Mouse (Mus musculus) limb, embryonic 13.5 days (tissue): ENCODE data around the gene Gm49027. TPM values are rescaled to one million over a fixed set of nuclear protein-coding genes. Genes with fewer than 3 reads are reported as not detected.
"Not testable (repeated sequence)": the region's sequence is repeated elsewhere in the genome, so short reads cannot be mapped to it uniquely, and the experiment has no call there.

ENCODE experiments used
- ATAC-seq: fragments of 200-750 bp; cut with Nextera tagmentation; 2 replicates; pipeline ENCODE4 v1.8.0; 2017; ENCODE audit warnings: low read depth, moderate number of reproducible peaks, moderate TSS enrichment; ENCODE audit not compliant: low FRiP score
- H3K27ac ChIP-seq: fragments of 300-500 bp; sonication (generic); 2 replicates; pipeline ENCODE4 v1.5.1; 2015; ENCODE audit warnings: inconsistent platforms, mild to moderate bottlenecking, moderate library complexity
- H3K27me3 ChIP-seq: fragments of 300-500 bp; sonication (generic); 2 replicates; pipeline ENCODE4 v1.6.1; 2015; ENCODE audit warnings: mild to moderate bottlenecking, inconsistent platforms
- H3K36me3 ChIP-seq: fragments of 300-500 bp; sonication (generic); 2 replicates; pipeline ENCODE4 v1.6.1; 2015; ENCODE audit warnings: inconsistent platforms, mild to moderate bottlenecking, moderate library complexity
- H3K4me1 ChIP-seq: fragments of 300-500 bp; sonication (generic); 2 replicates; pipeline ENCODE4 v1.6.1; 2015; ENCODE audit warnings: inconsistent platforms
- H3K4me2 ChIP-seq: fragments of 300-500 bp; sonication (generic); replicated peaks from 2 replicates; pipeline ENCODE4 v1.6.1; 2015; ENCODE audit warnings: inconsistent platforms, mild to moderate bottlenecking, moderate library complexity
- H3K4me3 ChIP-seq: fragments of 300-500 bp; sonication (generic); 2 replicates; pipeline ENCODE4 v1.5.1; 2015; ENCODE audit warnings: moderate library complexity, mild to moderate bottlenecking, inconsistent platforms
- H3K9ac ChIP-seq: fragments of 300-500 bp; sonication (generic); 2 replicates; pipeline ENCODE4 v1.6.1; 2015; ENCODE audit warnings: mild to moderate bottlenecking, inconsistent platforms
- H3K9me3 ChIP-seq: fragments of 300-500 bp; sonication (generic); 2 replicates; pipeline ENCODE4 v1.6.1; 2016; ENCODE audit warnings: inconsistent platforms
- WGBS: fragments of 180-500 bp; shearing (Covaris S2); methylation state at CpG from one replicate; pipeline ENCODE4 v1.1.7; 2015; 5-methylcytosine and 5-hydroxymethylcytosine counted together
- polyA plus RNA-seq: library from polyadenylated mRNA; unstranded; fragments of >200 nt; fragmentation: Nextera tagmentation; extraction: Ambion mirVana; gene quantifications from 2 replicates; pipeline ENCODE4 v1.2.1, GENCODE M21; 2015

Gene Gm49027
- polyA plus RNA-seq, 1 experiment from 2014 or later = not detected

DNA sequence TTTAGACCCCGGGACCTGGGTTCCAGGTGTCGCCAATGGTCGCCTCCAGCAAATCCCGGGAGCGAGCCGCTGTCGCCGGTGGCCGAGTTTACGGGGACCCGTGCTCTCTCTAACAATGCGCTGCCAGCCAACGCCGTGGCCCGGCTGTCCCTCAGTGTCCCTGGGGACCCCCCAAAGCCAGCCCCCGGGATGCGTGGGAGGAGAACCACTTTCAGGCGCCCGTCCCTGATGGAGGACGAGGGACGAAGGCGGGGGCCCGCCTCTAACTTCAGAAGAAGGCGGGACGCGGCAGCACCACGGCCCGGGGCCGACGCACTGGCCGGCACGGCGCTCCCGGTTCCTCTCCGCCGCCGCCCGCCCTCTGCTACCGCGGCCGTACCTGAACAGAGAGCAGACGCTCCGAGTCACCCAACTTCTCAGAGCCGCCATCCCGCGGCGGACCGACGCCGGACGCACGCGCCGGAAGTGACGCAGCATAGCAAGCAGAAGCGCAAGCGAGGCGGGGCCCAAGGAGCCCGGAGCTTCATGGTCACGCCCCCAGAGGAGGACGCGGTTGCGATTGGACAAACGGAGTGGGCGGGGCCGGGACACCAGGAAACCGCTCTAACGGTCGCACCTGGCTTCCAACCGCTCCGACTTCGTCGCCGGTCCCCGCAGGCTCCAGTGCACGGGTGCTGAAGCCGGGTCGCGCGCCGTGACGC, 1.4 kb downstream of the Gm49027 start, which contains the start of gene Diablo:
Gene Diablo (minus strand): TSS at position 485 of the 701 bp plus-strand sequence.
- Histone ChIP-seq H3K27ac (no peak within 1 kb of the TSS), H3K27me3 (no peaks in the 10 kb centered on the region), H3K36me3 (peaks cover 23% of the 10 kb centered on the region), H3K4me1 (peaks cover 36% of the 10 kb centered on the region), H3K9me3 (no peaks in the 10 kb centered on the region), H3K9ac (peak within 1 kb of the TSS; percentile 82), H3K4me3 (peak within 1 kb of the TSS; percentile 87), H3K4me2 (peak within 1 kb of the TSS; percentile 96)
- WGBS = under 1% methylated on average over 76 of the region's 82 CpGs
- peak; percentile 98 for ATAC-seq

- Histone ChIP-seq H3K4me3 (no peak overlapping the region), H3K4me2 (no peak overlapping the region; the same call in 1 of the 2 replicates), H3K9me3 (no peaks in the 10 kb centered on the region), H3K27ac (no peak overlapping the region), H3K4me1 (peaks cover 36% of the 10 kb centered on the region), H3K36me3 (peaks cover 26% of the 10 kb centered on the region), H3K27me3 (no peaks in the 10 kb centered on the region), H3K9ac (peak overlapping the region; percentile 82; the same call in 1 of the 2 replicates)
- WGBS = 75% methylated on average over 1 of the region's 1 CpGs
- no peak for ATAC-seq
Observed at GRCm38 (mm10) chr5:123522166-123522565, 3.1 kb downstream of the Gm49027 start.

- Histone ChIP-seq H3K4me1 (peaks cover 36% of the 10 kb centered on the region), H3K27me3 (no peaks in the 10 kb centered on the region), H3K9ac (no peak overlapping the region), H3K36me3 (peaks cover 31% of the 10 kb centered on the region), H3K4me3 (no peak overlapping the region), H3K9me3 (no peaks in the 10 kb centered on the region), H3K4me2 (no peak overlapping the region), H3K27ac (no peak overlapping the region)
- WGBS = 89% methylated on average over 1 of the region's 1 CpGs
- no peak for ATAC-seq
Observed at GRCm38 (mm10) chr5:123521621-123522020, 3.7 kb downstream of the Gm49027 start.

DNA sequence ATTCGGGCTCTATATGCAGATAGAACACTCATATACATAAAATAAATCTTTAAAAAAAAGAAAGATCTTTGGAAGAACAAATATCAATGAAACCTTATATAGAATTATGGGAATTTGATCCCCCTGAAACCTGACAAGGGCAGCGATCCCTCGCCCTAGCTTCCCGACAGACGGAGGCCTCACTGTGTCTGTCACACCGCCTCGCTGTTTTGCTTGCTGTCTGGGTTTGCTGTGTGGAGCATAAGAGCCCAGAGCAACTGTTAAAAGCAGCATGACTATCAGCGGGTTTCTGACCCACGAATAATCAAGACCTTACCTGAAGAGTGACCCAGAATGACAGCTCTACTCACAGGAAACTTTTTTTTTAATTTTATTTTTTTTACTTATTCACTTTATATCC, 4.6 kb downstream of the Gm49027 start:
- H3K4me3 ChIP-seq = no peak overlapping the region
- H3K9ac ChIP-seq = no peak overlapping the region
- no peaks in the 10 kb centered on the region for H3K9me3 ChIP-seq
- no peak overlapping the region for H3K4me2 ChIP-seq
- H3K27me3 ChIP-seq = no peaks in the 10 kb centered on the region
- ATAC-seq = no peak
- no peak overlapping the region for H3K27ac ChIP-seq
- WGBS = 74% methylated on average over 9 of the region's 9 CpGs
- peaks cover 41% of the 10 kb centered on the region for H3K36me3 ChIP-seq
- H3K4me1 ChIP-seq = peaks cover 36% of the 10 kb centered on the region

GRCm38 (mm10) chr5:123514871-123515270, 10.4 kb downstream of the Gm49027 start:
- Histone ChIP-seq H3K9me3 (no peaks in the 10 kb centered on the region), H3K9ac (no peak overlapping the region), H3K27me3 (peaks cover 5% of the 10 kb centered on the region; the same call in 1 of the 2 replicates), H3K4me3 (no peak overlapping the region), H3K36me3 (peaks cover 85% of the 10 kb centered on the region), H3K4me2 (no peak overlapping the region), H3K4me1 (peaks cover 2% of the 10 kb centered on the region), H3K27ac (no peak overlapping the region)
- 89% methylated on average over 5 of the region's 5 CpGs for WGBS
- ATAC-seq = no peak

GRCm38 (mm10) chr5:123512102-123512501, 13.2 kb downstream of the Gm49027 start:
- 73% methylated on average over 3 of the region's 3 CpGs for WGBS
- Histone ChIP-seq H3K36me3 (peaks cover 59% of the 10 kb centered on the region), H3K9ac (no peak overlapping the region), H3K4me1 (peaks cover 16% of the 10 kb centered on the region), H3K4me2 (no peak overlapping the region), H3K27me3 (peaks cover 23% of the 10 kb centered on the region), H3K4me3 (no peak overlapping the region), H3K9me3 (no peaks in the 10 kb centered on the region), H3K27ac (no peak overlapping the region)
- no peak for ATAC-seq

DNA sequence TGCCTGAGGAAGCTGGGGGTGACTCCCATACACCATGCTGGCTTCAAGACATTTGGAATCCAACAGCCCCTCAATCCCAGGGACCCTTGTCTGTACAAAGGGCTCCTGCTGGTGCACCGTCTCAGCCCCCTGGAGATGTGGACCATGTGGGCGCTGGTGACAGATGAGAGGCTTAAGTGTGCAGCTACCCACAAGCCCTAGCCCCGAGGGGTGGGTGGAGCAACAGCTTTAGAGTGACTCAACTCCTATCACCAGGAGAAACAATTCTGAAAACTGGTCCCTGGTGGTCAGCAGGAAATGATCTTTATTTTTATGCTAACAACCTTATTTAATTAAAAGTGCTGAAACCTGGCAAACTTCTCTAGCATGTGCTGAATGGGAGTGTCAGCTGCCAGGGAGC, 13.9 kb downstream of the Gm49027 start:
- not testable (repeated sequence) for H3K4me3 ChIP-seq, ATAC-seq, H3K9ac ChIP-seq, H3K27ac ChIP-seq, H3K9me3 ChIP-seq, H3K4me2 ChIP-seq
- H3K36me3 ChIP-seq = peaks cover 53% of the 10 kb centered on the region
- peaks cover 30% of the 10 kb centered on the region for H3K27me3 ChIP-seq
- WGBS = 81% methylated on average over 3 of the region's 3 CpGs
- peaks cover 16% of the 10 kb centered on the region for H3K4me1 ChIP-seq

DNA sequence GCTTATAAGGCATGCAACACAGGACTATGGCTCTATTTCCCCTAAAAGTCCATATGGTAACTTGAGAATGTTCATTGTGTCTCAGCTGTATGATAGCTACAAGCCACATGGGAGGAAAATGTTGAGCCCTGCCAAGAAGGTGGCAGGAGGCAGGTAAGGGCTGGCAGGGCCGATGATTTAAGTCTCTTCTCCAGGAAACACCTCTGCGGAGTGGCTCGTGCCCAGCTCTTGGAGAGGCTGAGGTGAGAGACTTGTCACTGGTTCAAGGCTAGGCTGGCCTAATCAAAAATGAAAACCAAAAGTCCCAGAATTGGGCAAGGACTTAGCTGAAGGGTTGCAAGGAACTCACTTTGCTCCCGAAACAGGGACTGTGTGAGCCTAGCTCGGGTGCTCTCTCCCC, 15.1 kb downstream of the Gm49027 start, which contains the start of gene B3gnt4:
Gene B3gnt4 (plus strand): TSS at position 301 of the 400 bp plus-strand sequence.
- H3K4me3 ChIP-seq = no peak within 1 kb of the TSS
- peaks cover 40% of the 10 kb centered on the region for H3K36me3 ChIP-seq
- H3K4me2 ChIP-seq = peak within 1 kb of the TSS; percentile 88
- no peak within 1 kb of the TSS for H3K9ac ChIP-seq
- no peak within 1 kb of the TSS for H3K27ac ChIP-seq
- peaks cover 34% of the 10 kb centered on the region for H3K27me3 ChIP-seq
- peaks cover 16% of the 10 kb centered on the region for H3K4me1 ChIP-seq
- WGBS = 90% methylated on average over 5 of the region's 5 CpGs
- ATAC-seq = no peak
- no peaks in the 10 kb centered on the region for H3K9me3 ChIP-seq

DNA sequence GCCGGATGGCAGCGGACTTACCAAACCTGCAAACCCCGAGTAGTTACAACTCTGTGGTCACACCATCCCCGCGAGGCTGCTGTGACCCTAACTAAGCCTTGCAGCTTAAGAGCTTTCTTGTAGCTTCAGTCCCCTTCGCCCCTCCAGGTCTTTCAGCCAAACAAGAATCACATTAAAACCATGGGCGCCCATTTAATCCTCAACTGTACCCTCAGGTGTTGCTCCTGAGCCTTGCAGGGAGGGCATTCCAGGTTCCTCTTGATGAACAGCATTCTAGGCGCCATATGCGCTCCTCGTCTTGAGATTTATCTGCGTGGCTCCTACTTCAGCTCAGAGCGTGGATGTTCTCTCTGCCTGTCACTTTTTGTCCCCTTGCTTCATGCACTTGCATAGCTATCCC, 16.4 kb downstream of the Gm49027 start:
- H3K4me2 ChIP-seq = peak overlapping the region; percentile 88
- H3K9ac ChIP-seq = peak overlapping the region; percentile 70
- ATAC-seq = no peak
- H3K27me3 ChIP-seq = peaks cover 37% of the 10 kb centered on the region
- H3K9me3 ChIP-seq = no peaks in the 10 kb centered on the region
- no peak overlapping the region for H3K27ac ChIP-seq
- peak overlapping the region; percentile 65 for H3K4me3 ChIP-seq
- WGBS = 6% methylated on average over 12 of the region's 12 CpGs
- H3K36me3 ChIP-seq = peaks cover 29% of the 10 kb centered on the region
- peaks cover 16% of the 10 kb centered on the region for H3K4me1 ChIP-seq

DNA sequence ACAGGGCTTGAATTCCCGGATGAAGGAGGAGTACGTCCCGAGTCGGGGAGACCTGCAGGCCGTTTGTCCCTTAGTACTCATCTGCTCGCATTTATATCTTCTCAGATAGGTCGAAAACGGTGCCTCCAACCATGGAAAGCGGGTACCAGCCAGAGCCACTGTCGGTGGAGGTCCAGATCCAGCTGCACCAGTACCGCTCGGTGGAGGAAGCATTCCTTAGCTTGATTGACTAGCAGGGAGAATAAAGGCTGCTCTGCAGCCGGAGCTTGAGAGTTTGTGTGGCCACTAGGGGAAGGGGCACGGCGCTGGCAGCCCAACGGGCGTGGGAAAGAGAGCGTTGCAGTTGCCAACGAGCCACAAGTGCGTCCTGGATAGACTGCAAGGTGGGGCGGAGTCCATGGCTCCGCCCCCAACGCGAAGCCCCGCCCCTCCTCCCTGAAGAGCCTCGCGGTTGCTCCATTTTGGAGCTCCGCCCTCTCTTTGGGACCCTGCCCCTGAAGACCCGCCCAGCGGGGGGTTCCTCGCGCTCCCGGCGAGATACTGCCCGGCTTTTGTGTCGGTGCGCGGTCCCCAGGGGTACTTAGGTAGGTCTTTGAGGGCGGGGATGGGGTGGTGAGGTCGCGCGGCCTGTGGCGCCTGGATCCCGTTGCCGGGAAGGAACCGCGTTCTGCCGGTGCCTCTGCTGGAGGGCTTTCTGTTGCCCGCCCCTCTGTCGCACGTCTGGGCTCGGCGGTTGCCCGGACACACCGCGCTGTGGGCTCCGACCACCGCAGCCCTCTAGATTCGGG, 17.2 kb downstream of the Gm49027 start:
- Histone ChIP-seq H3K4me1 (peaks cover 16% of the 10 kb centered on the region), H3K9me3 (no peaks in the 10 kb centered on the region), H3K27ac (no peak overlapping the region), H3K4me2 (peak overlapping the region; percentile 88), H3K9ac (peak overlapping the region; percentile 70), H3K36me3 (peaks cover 24% of the 10 kb centered on the region), H3K27me3 (peaks cover 37% of the 10 kb centered on the region), H3K4me3 (peak overlapping the region; percentile 65)
- ATAC-seq = peak; percentile 89
- WGBS = under 1% methylated on average over 59 of the region's 59 CpGs

- Histone ChIP-seq H3K36me3 (no peaks in the 10 kb centered on the region), H3K4me1 (peaks cover 9% of the 10 kb centered on the region), H3K4me3 (no peak overlapping the region), H3K9me3 (no peaks in the 10 kb centered on the region), H3K4me2 (no peak overlapping the region), H3K27ac (no peak overlapping the region), H3K9ac (no peak overlapping the region), H3K27me3 (peaks cover 19% of the 10 kb centered on the region)
- no peak for ATAC-seq
- WGBS = 79% methylated on average over 4 of the region's 4 CpGs
Observed at GRCm38 (mm10) chr5:123501973-123502372, 23.3 kb downstream of the Gm49027 start.

GRCm38 (mm10) chr5:123499717-123500116, 25.6 kb downstream of the Gm49027 start:
- Histone ChIP-seq H3K27ac (no peak overlapping the region), H3K9ac (no peak overlapping the region), H3K4me3 (no peak overlapping the region), H3K9me3 (no peaks in the 10 kb centered on the region), H3K27me3 (peaks cover 6% of the 10 kb centered on the region; the same call in 1 of the 2 replicates), H3K36me3 (no peaks in the 10 kb centered on the region), H3K4me2 (no peak overlapping the region), H3K4me1 (peaks cover 14% of the 10 kb centered on the region)
- ATAC-seq = no peak
- 37% methylated on average over 4 of the region's 4 CpGs for WGBS
